Comparison of ENCODE assay signal across 8 mouse cellular contexts in genomic region chr2:72477221-72477620, GRCm38 (mm10). TPM values are rescaled to one million over a fixed set of nuclear protein-coding genes. Genes with fewer than 3 reads are reported as not detected.
DNase-seq lines count a peak whose midpoint lies in the region; ATAC-seq and TF ChIP-seq lines count a peak whose summit lies in the region.

No protein-coding gene starts in this region.

- no peak for DNase-seq in thymus, adult 2 months
- DNase-seq in thymus, postnatal 0 days (ENCODE audit: low spot score), result no peak
- DNase-seq in gonadal fat pad, adult 2 months (ENCODE audit: low read depth), result peak; percentile 46
- DNase-seq in stomach, postnatal 0 days (ENCODE audit: low spot score), result no peak
- no peak for DNase-seq in spleen, postnatal 36 days (ENCODE audit: low spot score in 2 of 2)
- no peak for DNase-seq in left cerebral cortex, adult 8-10 months (ENCODE audit: low spot score in 2 of 2)

- TF ChIP-seq CTCF in thymus, adult 2 months (IDR thresholded peaks at IDR 0.05; ENCODE audit: borderline replicate concordance, control insufficient read depth, extremely low read depth, insufficient read depth, low read length, poor library complexity), result no peak
- no peak for TF ChIP-seq CTCF in stomach, postnatal 0 days (IDR thresholded peaks at IDR 0.05; ENCODE audit: low read depth)

- no peaks in the 10 kb centered on the region for H3K27me3 ChIP-seq in thymus, adult 2 months (ENCODE audit: control insufficient read depth, insufficient read depth, low read length)
- no peaks in the 10 kb centered on the region for H3K27me3 ChIP-seq in limb, embryonic 12.5 days
- H3K27me3 ChIP-seq in stomach, postnatal 0 days (ENCODE audit: control insufficient read depth, insufficient read depth, low read length), result no peaks in the 10 kb centered on the region

- no peaks in the 10 kb centered on the region for H3K9me3 ChIP-seq in limb, embryonic 12.5 days
- H3K9me3 ChIP-seq in stomach, postnatal 0 days (ENCODE audit: control insufficient read depth, low read length), result no peaks in the 10 kb centered on the region

- WGBS in thymus, adult 2 months, result 2% methylated on average over 11 of the region's 11 CpGs
- WGBS in limb, embryonic 12.5 days, result 4% methylated on average over 11 of the region's 11 CpGs
- 2% methylated on average over 11 of the region's 11 CpGs for WGBS in stomach, postnatal 0 days

- H3K4me3 ChIP-seq in thymus, adult 2 months (ENCODE audit: control insufficient read depth, insufficient read depth, low read length), result peak overlapping the region; percentile 90
- H3K4me3 ChIP-seq in limb, embryonic 12.5 days (replicated peaks), result peak overlapping the region; percentile 83
- peak overlapping the region; percentile 76 for H3K4me3 ChIP-seq in stomach, postnatal 0 days (ENCODE audit: low read depth, low read length)

- peaks cover 10% of the 10 kb centered on the region for H3K4me1 ChIP-seq in thymus, adult 2 months (replicated peaks; ENCODE audit: control insufficient read depth, insufficient read depth, low read length)
- H3K4me1 ChIP-seq in limb, embryonic 12.5 days (replicated peaks), result peaks cover 48% of the 10 kb centered on the region
- H3K4me1 ChIP-seq in stomach, postnatal 0 days (replicated peaks; ENCODE audit: control insufficient read depth, insufficient read depth), result no peaks in the 10 kb centered on the region; the same call in 1 of the 2 replicates

- H3K9ac ChIP-seq in limb, embryonic 12.5 days (replicated peaks), result peak overlapping the region; percentile 89
- H3K9ac ChIP-seq in stomach, postnatal 0 days (ENCODE audit: low read length), result peak overlapping the region; percentile 80

- no peak for TF ChIP-seq POLR2A in thymus, adult 2 months (IDR thresholded peaks at IDR 0.05; ENCODE audit: control insufficient read depth, extremely low read depth, insufficient read depth, low read length, poor library complexity)

- TF ChIP-seq EP300 in stomach, postnatal 0 days (optimal IDR thresholded peaks at IDR 0.05), result no peak

- H3K36me3 ChIP-seq in thymus, adult 2 months (ENCODE audit: control insufficient read depth, insufficient read depth, low read length), result peaks cover 25% of the 10 kb centered on the region
- peaks cover 34% of the 10 kb centered on the region for H3K36me3 ChIP-seq in limb, embryonic 12.5 days
- H3K36me3 ChIP-seq in stomach, postnatal 0 days (ENCODE audit: control insufficient read depth, insufficient read depth, low read length), result peaks cover 6% of the 10 kb centered on the region; the same call in 1 of the 2 replicates

- ATAC-seq in limb, embryonic 12.5 days (ENCODE audit: insufficient number of reproducible peaks, insufficient read depth, low FRiP score, low TSS enrichment, low read depth), result no peak
- no peak for ATAC-seq in stomach, postnatal 0 days (ENCODE audit: low FRiP score, low TSS enrichment)
- no peak for ATAC-seq in CD4-positive, CD25-positive, alpha-beta regulatory T cell, adult 4 months

- peak overlapping the region; percentile 48 for H3K27ac ChIP-seq in thymus, adult 2 months (ENCODE audit: control insufficient read depth, insufficient read depth, low read length)
- peak overlapping the region; percentile 93; the same call in 1 of the 2 replicates for H3K27ac ChIP-seq in limb, embryonic 12.5 days
- H3K27ac ChIP-seq in stomach, postnatal 0 days (replicated peaks), result peak overlapping the region; percentile 90; the same call in 1 of the 2 replicates

- H3K4me2 ChIP-seq in limb, embryonic 12.5 days, result peak overlapping the region; percentile 74
- peak overlapping the region; percentile 80 for H3K4me2 ChIP-seq in stomach, postnatal 0 days (replicated peaks; ENCODE audit: low read depth)

RNA-seq across cellular contexts. Expression of gene Cdca7, which starts 1.3 kb away (rescaled TPM):
- 313 and 333 TPM in 2 replicates for polyA plus RNA-seq in thymus, adult 2 months (2012; rRNA removed)
- polyA plus RNA-seq in thymus, postnatal 0 days (2015; fragmentation: Nextera tagmentation; extraction: Ambion mirVana), result 361 and 379 TPM in 2 replicates
- polyA plus RNA-seq in gonadal fat pad, adult 2 months (2012; rRNA removed), result 5.6 and 7.4 TPM in 2 replicates
- 242 and 246 TPM in 2 replicates for polyA plus RNA-seq in limb, embryonic 12.5 days (2016; fragmentation: Nextera tagmentation; extraction: Ambion mirVana)
- polyA plus RNA-seq in stomach, postnatal 0 days (2015; fragmentation: Nextera tagmentation; extraction: Ambion mirVana), result 40.3 and 42.7 TPM in 2 replicates
- 10 to 100 TPM; 30.9 to 39.3 TPM for polyA plus RNA-seq in CD4-positive, CD25-positive, alpha-beta regulatory T cell, adult 4 months (2017; shearing (Covaris generic))
- total RNA-seq in left cerebral cortex, adult 8-10 months (2022), result 1 to 10 TPM; 5.7 to 6.9 (median 6.3) TPM
